Mouse (Mus musculus) frontal cortex, adult (tissue): ENCODE measurements around the gene Tmem120b.
"Not testable (repeated sequence)": the region's sequence is repeated elsewhere in the genome, so short reads cannot be mapped to it uniquely, and the experiment has no call there.

ENCODE experiments used
- ATAC-seq: cut with Nextera tagmentation; 2 replicates; pipeline ENCODE4 v1.9.2; 2017; ENCODE audit warnings: mild to moderate bottlenecking, moderate library complexity, mixed read lengths; ENCODE audit not compliant: low TSS enrichment

Gene Tmem120b

GRCm38 (mm10) chr5:123051736-123052135 is 16.5 kb upstream of the Tmem120b start:
- no peak for ATAC-seq

DNA sequence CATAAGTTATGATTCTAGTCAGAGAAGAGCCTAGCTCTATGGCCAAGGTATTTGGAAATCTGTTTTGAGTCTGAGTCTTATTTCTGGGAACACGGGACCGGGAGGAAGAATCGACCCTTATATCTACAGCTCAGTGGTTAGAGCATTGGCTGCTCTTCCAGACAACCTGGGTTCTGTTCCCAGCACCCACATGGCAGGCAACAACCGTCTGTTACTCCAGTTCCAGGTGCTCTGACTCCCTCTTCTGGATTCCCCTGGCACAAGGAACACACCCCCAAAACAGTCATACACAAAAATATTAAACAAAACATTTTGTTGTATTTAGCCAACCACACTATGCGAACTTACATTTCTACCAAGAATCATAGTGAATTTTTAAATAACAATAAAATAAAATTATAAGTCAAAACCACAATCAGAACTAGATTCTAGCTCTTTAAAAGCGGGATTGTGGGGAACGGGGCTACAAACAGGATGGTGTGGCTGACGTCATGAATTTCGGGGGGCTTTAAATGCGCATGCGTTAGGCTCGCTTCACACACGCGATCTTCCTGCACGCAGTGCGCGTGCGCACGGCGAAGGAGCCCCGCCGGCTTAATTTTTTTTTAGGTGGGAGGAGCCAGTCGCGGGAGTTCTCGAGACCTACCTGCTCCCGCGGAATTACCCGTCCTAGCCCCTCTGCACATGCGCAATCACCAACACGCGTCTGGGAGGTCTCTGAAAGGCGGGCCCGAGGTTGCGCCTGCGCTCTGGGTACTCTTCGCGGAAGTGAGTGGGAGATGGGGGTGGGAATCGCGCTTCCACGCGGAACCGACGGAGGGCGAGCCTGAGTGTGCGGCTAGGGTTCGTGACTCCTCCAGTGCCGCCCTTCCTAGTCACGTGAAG is 10.6 kb upstream of the Tmem120b start:
- ATAC-seq, result peak; percentile 99

GRCm38 (mm10) chr5:123058251-123059102 is 9.7 kb upstream of the Tmem120b start:
- no peak for ATAC-seq

DNA sequence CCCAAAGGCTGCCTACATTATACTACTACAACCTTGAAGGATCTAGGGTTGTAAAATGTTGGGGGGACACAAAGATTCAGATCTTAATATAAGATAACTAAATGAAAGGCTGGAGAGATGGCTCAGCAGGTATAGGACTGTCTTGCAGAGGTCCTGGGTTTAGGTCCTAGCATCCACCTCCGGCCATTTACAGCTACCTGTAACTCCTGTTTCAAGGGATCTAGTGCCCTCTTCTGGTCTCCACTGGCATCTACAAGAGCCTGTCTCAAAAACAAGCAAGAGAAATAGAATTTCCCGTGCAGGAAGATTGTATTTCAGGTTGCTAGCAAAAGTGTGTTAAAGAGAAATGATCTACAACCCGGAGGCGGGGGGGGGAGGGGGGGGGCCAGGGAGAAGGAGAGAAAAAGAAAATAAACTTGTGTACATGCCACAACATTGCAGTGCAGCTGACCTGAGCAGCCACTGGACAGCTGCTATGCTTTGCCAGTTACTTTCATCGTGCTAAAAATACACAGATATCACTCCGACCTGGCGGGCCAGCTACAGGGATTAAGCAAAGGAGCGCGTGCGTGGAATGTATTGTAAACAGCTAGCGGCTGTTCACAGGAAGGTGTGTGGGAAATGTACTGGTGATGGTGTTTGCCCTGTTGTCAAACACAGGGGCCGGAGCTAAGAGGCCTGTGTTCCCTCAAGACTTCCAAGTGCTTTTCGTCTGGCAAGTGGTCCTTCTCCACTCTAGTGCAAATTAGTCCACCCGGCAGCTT is 8.3 kb upstream of the Tmem120b start:
- no peak for ATAC-seq

DNA sequence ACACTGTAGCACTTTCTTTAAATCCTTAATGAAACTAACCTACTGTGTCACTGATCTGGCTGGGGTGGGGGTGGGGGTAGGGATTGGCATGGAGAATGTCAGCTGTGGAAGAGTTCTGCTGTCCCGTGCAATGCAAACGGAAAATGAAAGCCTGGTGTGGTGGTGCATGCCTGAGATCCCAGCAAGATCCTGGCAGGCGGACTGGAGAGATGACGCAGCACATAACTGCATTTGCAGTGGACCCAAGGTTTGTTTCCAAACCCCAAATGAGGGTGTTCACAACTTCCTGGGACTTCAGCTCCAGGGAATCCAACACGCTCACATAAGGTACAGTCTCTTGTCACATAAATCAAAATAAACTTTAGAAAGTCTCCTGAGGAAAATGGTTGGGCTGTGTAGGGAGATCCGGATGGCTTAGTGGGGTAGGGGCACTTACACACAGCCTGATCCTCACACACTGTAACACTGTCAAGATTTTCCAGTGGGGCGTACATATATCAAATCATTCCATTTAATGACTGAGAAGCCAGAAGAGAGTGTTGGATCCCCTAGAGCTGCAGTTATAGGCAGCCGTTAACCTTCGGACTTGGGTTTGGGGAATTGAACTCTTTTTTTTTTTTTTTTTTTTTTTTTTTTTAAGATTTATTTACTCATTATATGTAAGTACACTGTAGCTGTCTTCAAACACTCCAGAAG is 7.4 kb upstream of the Tmem120b start:
- ATAC-seq, result no peak

GRCm38 (mm10) chr5:123061402-123061749 is 6.8 kb upstream of the Tmem120b start:
- not testable (repeated sequence) for ATAC-seq

GRCm38 (mm10) chr5:123063141-123063540 is 5.1 kb upstream of the Tmem120b start:
- ATAC-seq, result no peak

DNA sequence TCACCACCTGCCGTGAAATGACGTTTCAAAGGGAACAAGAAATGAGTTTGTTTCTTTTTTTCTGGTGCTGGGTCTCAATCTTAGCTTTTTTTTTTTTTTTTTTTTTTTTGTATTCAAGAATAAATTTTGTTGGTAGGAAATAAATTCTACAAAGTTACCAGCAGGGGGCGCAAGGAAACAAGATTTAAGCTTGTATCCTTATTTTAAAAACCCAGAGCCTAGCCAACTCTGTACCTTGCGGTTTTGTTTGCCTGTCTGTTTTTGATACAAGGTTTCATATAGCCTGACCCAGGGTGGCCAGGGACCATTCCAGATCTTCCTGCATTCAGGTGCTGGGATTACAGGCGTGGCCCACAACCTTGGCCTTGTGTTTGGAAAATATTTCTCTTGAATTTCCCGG is 4.0 kb upstream of the Tmem120b start:
- ATAC-seq, result no peak

DNA sequence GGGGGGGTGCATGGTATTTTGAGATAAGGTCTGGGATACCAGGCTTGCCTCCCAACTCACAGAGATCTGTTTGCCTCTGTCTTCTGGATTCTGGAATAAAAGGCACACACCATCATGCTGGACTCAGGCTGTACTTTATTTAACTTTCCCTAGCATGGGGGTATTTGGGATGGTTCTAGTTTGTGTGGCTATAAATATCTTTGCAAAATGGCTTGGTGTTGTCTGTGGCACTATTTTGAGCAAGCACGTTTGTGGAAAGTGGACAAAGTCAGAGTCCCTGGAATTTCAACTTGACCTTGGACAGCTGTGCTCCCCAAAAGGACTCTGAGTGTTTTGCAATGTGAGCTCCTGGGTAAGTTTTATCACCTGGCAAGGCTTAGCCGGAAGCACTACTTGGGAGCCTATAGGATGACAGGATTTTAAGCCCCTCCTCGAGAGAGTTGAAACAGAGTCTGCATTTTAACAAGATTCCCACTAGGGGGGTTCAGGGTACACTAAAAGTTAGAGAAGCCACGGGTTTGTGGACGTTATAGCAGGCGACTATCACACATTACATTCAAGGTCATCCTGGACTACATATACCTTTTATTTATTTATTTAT is 720 bp upstream of the Tmem120b start:
- ATAC-seq, result no peak

DNA sequence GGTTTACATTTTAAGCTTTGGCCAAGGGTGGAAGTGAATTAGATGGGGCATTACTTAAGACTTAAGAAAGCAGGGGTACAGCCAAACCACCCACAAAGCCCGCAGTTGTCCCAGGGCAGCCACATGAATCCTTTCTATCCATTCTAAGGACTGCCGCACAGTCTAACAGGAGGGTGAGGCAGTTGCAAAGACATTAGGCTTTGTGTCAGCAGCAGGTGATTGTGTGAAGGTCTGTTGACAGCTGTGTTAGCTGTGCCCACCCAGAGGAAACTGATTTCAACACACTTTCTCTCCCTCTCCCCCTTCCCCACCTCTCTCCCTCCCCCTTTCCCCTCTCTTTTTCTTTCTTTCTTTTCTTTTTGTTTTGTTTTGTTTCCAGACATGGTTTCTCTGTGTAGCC is 499 bp downstream of the Tmem120b start:
- ATAC-seq, result no peak

DNA sequence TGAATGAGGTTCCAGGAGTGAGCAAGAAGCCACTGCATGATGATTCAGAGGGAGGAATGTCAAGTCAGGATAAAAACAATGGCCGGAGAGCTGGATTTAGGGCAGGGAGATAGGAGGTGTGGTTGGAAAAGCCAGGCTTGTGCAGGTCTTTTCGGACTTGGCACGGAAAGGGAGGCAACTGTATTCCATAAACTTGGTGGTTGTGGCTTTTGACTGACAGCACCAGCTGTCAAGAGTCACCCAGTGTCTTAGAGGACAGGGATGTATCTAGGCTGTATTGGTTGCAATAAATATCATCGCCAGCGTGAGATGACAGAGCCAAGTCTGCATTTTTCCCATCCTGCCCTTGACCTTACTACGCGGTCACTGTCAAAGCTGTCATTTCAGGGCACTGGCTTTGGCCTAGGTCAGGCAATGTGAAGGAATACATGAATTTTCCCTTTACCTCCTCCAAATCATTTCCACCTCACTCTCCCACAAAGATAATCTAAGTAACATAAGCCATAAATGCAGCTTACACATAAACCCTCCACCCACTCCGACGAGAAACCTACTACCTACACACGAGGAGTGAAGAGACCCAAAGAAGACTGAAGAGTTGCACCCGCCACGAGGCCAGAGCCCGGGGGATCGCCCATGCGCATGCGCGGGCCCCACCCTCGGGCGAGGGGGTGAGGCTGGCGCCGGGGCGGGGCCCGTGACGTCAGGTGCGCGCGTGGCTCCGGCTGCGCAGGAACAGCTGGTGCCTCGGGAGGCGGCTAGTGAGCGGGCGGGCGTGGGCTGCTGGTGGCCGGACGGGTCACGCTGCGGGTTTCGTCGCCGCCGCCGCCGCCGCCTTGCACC is 7.6 kb downstream of the Tmem120b start:
- ATAC-seq, result peak; percentile 92

GRCm38 (mm10) chr5:123076419-123077281 is 8.4 kb downstream of the Tmem120b start:
- ATAC-seq, result peak; percentile 50

DNA sequence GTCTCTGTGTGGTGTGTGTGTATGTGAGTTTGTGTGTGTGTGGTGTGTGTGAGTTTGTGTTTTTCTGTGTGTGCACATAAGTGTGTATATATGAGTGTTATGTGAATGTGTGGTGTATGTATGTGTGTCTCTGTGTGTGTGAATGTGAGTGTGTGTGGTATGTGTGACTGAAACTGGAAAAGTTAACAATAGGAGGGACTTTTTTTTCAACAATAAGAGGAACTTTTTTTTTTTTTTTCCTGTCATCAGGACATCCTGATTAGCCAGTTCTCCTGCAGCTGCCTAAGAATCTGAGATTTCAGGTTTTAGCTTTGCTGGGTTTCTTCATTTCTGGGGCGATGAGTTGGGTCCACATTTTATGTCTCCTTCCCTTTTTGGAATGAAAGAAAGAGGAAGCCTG is 11.4 kb downstream of the Tmem120b start:
- ATAC-seq, result no peak

- ATAC-seq, result no peak
Measured at GRCm38 (mm10) chr5:123080041-123080440, 11.8 kb downstream of the Tmem120b start.

- ATAC-seq, result no peak
Measured at GRCm38 (mm10) chr5:123080510-123080909, 12.3 kb downstream of the Tmem120b start.

DNA sequence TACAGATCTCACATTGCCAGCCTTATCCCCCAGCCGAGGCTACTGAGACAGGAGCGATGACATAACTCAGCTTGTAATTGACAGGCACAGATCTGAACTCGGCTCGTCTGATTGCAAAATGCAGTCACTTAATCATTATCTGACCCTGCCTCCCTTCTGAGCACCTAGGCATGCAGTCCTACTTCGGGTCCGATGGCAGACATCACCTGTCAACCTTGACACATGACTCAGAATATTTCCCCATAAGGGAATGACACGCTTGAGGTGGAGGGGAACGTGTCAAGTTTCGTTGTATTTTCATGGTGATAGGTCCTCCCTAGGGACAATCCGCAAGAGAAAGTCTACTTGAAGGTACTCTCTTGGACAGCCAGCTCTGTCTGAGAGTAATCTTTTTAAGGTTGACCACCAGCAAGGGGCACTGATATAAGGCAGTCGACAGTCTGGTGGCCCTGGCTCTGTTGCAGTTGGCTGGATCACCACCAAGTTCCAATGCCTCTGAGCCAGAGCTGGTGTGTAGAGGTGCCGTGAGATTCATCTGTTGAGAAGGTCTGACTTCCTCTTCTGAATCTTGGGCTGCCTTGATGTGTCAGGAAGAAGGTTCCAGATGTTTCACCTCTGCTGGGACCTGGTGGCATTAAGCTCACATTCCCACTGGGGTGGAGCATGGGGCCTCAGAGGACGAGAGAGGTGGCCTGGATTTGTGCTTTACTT is 15.3 kb downstream of the Tmem120b start:
- ATAC-seq, result no peak

DNA sequence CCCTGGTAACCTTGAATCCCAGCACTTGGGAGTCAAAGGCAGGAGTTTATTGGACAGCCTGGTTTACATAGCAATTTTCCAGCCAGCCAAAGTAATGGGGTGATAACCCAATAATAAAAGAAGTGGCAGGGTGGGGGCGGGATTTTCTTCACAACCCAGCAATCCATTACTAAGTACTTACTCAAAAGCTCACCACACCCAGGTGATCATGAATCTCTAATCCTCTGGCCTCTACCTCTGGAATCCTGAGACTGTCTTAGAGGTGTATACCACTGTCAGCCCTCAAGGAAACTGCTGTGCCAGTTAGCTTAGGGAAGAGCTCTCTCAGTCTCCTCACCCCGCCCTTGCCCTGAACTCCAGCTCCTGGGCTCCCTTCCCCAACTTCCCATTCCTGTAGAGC is 18.3 kb downstream of the Tmem120b start:
- ATAC-seq, result no peak

DNA sequence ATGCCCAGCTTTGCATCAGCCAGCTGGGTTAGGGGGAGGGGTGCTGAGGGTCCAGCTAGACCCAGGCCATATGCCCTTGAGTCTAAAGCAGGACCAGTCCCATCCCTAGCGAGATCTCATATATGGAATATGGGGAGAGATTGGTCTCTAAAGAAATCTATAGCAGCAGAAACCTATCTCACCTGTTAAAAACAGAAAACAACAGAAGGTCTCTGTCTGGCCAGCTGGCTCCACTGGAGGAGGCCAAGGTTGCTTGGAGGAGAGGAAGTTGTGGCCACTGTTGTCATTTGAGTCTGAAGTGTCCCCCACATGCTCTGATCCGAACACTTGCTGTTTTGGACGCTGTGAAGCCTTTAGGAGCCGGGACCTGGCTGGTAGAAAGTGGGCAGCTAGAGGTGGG is 20.6 kb downstream of the Tmem120b start:
- no peak for ATAC-seq
